Mouse (Mus musculus) forebrain, postnatal 0 days (tissue): Measurements from ENCODE around the gene Spns3. TPM values are rescaled to one million over a fixed set of nuclear protein-coding genes. Genes with fewer than 3 reads are reported as not detected.
A peak's percentile ranks its signal among the peaks of the same experiment; 100 is the strongest.

Experiments used
- ATAC-seq: fragments of 200-750 bp; cut with Nextera tagmentation; 2 replicates; pipeline ENCODE4 v1.8.0; 2017; ENCODE audit warnings: mild to moderate bottlenecking, moderate library complexity
- DNase-seq: peaks from one replicate; pipeline ENCODE4 v3.0.0-alpha.2; 2015
- H3K27ac ChIP-seq: fragments of 300-500 bp; sonication (generic); 2 replicates; pipeline ENCODE4 v1.5.1; 2014; ENCODE audit warnings: low read depth, mild to moderate bottlenecking, antibody characterized with exemption, low read length, moderate library complexity, mixed read lengths
- H3K27me3 ChIP-seq: fragments of 300-500 bp; sonication (generic); 2 replicates; pipeline ENCODE4 v1.6.1; 2014; ENCODE audit warnings: mild to moderate bottlenecking, low read length, mixed read lengths; ENCODE audit not compliant: insufficient read depth
- H3K36me3 ChIP-seq: fragments of 300-500 bp; sonication (generic); 2 replicates; pipeline ENCODE4 v1.6.1; 2014; ENCODE audit warnings: mild to moderate bottlenecking, moderate library complexity; ENCODE audit not compliant: insufficient read depth
- H3K4me1 ChIP-seq: fragments of 300-500 bp; sonication (generic); 2 replicates; pipeline ENCODE4 v1.6.1; 2014; ENCODE audit warnings: antibody characterized with exemption; ENCODE audit not compliant: insufficient read depth
- H3K4me2 ChIP-seq: fragments of 300-500 bp; sonication (generic); 2 replicates; pipeline ENCODE4 v1.6.1; 2014; ENCODE audit warnings: low read depth, mild to moderate bottlenecking, moderate library complexity
- H3K4me3 ChIP-seq: fragments of 300-500 bp; sonication (generic); 2 replicates; pipeline ENCODE4 v1.5.1; 2014; ENCODE audit warnings: low read depth, low read length, mixed read lengths
- H3K9ac ChIP-seq: fragments of 300-500 bp; sonication (generic); 2 replicates; pipeline ENCODE4 v1.6.1; 2014; ENCODE audit warnings: mild to moderate bottlenecking
- H3K9me3 ChIP-seq: fragments of 300-500 bp; sonication (generic); 2 replicates; pipeline ENCODE4 v1.6.1; 2016; ENCODE audit warnings: low read length
- CTCF ChIP-seq: sonication (generic); IDR thresholded peaks from 2 replicates; pipeline ENCODE4 v1.5.1; 2016; ENCODE audit warnings: antibody characterized with exemption, control low read depth, low read depth
- WGBS: fragments of 180-500 bp; shearing (Covaris S2); extraction: QIAGEN DNeasy Blood & Tissue Kit; methylation state at CpG from one replicate; pipeline ENCODE4 v1.1.7; 2014; 5-methylcytosine and 5-hydroxymethylcytosine counted together
- polyA plus RNA-seq: library from polyadenylated mRNA; unstranded; fragments of >200 nt; fragmentation: Nextera tagmentation; extraction: Ambion mirVana; gene quantifications from 2 replicates; pipeline ENCODE4 v1.2.1, GENCODE M21; 2015
- total RNA-seq: library from RNA; depleted of rRNA; stranded (reverse); fragments of >200 nt; gene quantifications from 2 replicates; pipeline ENCODE4 v1.2.3, GENCODE M21; 2014

The Spns3 gene
- total and polyA plus RNA-seq, 2 experiments from 2014 or later: 0.07 TPM; not detected in 1

GRCm38 (mm10) chr11:72491130-72491960 lies 59.0 kb downstream of the Spns3 start:
- H3K27me3 ChIP-seq: no peaks in the 10 kb centered on the region
- no peak overlapping the region for H3K4me2 ChIP-seq
- no peak overlapping the region for H3K4me3 ChIP-seq
- no peaks in the 10 kb centered on the region for H3K9me3 ChIP-seq
- TF ChIP-seq CTCF: no peak
- DNase-seq (peak; percentile 33), ATAC-seq (no peak)
- H3K27ac ChIP-seq: no peak overlapping the region; the same call in 1 of the 2 replicates
- peaks cover 9% of the 10 kb centered on the region for H3K4me1 ChIP-seq
- no peak overlapping the region for H3K9ac ChIP-seq
- no peaks in the 10 kb centered on the region for H3K36me3 ChIP-seq
- 56% methylated on average over 15 of the region's 15 CpGs for WGBS

- peak within 1 kb of the TSS; percentile 80 for H3K9ac ChIP-seq
- ATAC-seq (peak; percentile 86), DNase-seq (peak; percentile 94)
- WGBS: 4% methylated on average over 39 of the region's 42 CpGs
- peak; percentile 72 for TF ChIP-seq CTCF
- H3K27me3 ChIP-seq: no peaks in the 10 kb centered on the region
- H3K36me3 ChIP-seq: no peaks in the 10 kb centered on the region
- peak within 1 kb of the TSS; percentile 88 for H3K27ac ChIP-seq
- H3K4me3 ChIP-seq: peak within 1 kb of the TSS; percentile 78
- peaks cover 19% of the 10 kb centered on the region for H3K4me1 ChIP-seq
- H3K9me3 ChIP-seq: no peaks in the 10 kb centered on the region
- H3K4me2 ChIP-seq: peak within 1 kb of the TSS; percentile 84
Observed at GRCm38 (mm10) chr11:72489881-72490301, 60.4 kb downstream of the Spns3 start, which contains the start of gene Spns2. TSS of gene Spns2 (minus strand) at chr11:72489904.

- no peak for TF ChIP-seq CTCF
- H3K9ac ChIP-seq: peak overlapping the region; percentile 80
- 1% methylated on average over 32 of the region's 42 CpGs for WGBS
- ATAC-seq (peak; percentile 3), DNase-seq (no peak)
- H3K36me3 ChIP-seq: no peaks in the 10 kb centered on the region
- peak overlapping the region; percentile 78 for H3K4me3 ChIP-seq
- no peaks in the 10 kb centered on the region for H3K9me3 ChIP-seq
- peak overlapping the region; percentile 84 for H3K4me2 ChIP-seq
- peaks cover 23% of the 10 kb centered on the region for H3K4me1 ChIP-seq
- no peaks in the 10 kb centered on the region for H3K27me3 ChIP-seq
- peak overlapping the region; percentile 88 for H3K27ac ChIP-seq
Observed at GRCm38 (mm10) chr11:72489397-72489796, 60.9 kb downstream of the Spns3 start.

GRCm38 (mm10) chr11:72488753-72489271 lies 61.5 kb downstream of the Spns3 start:
- ATAC-seq (peak; percentile 81), DNase-seq (peak; percentile 90)
- TF ChIP-seq CTCF: peak; percentile 47
- Histone ChIP-seq H3K27me3 (no peaks in the 10 kb centered on the region), H3K27ac (peak overlapping the region; percentile 88), H3K9me3 (no peaks in the 10 kb centered on the region), H3K4me3 (peak overlapping the region; percentile 78), H3K36me3 (no peaks in the 10 kb centered on the region), H3K9ac (peak overlapping the region; percentile 80), H3K4me1 (peaks cover 23% of the 10 kb centered on the region), H3K4me2 (peak overlapping the region; percentile 84)
- WGBS: 3% methylated on average over 38 of the region's 38 CpGs

GRCm38 (mm10) chr11:72487739-72488138 lies 62.6 kb downstream of the Spns3 start:
- 87% methylated on average over 2 of the region's 2 CpGs for WGBS
- Histone ChIP-seq H3K9me3 (no peaks in the 10 kb centered on the region), H3K4me1 (peaks cover 23% of the 10 kb centered on the region), H3K36me3 (no peaks in the 10 kb centered on the region), H3K27me3 (no peaks in the 10 kb centered on the region), H3K4me3 (peak overlapping the region; percentile 78), H3K4me2 (peak overlapping the region; percentile 84), H3K27ac (no peak overlapping the region), H3K9ac (0 out of 2 replicates have a peak overlapping the region, but pooled peaks have one; percentile 80)
- no peak for TF ChIP-seq CTCF
- DNase-seq (no peak), ATAC-seq (no peak)

GRCm38 (mm10) chr11:72487171-72487570 lies 63.1 kb downstream of the Spns3 start:
- Histone ChIP-seq H3K4me2 (peak overlapping the region; percentile 84; the same call in 1 of the 2 replicates), H3K9me3 (no peaks in the 10 kb centered on the region), H3K36me3 (no peaks in the 10 kb centered on the region), H3K4me3 (no peak overlapping the region), H3K27ac (no peak overlapping the region), H3K9ac (0 out of 2 replicates have a peak overlapping the region, but pooled peaks have one; percentile 10), H3K27me3 (no peaks in the 10 kb centered on the region), H3K4me1 (peaks cover 23% of the 10 kb centered on the region)
- 71% methylated on average over 5 of the region's 5 CpGs for WGBS
- ATAC-seq (no peak), DNase-seq (no peak)
- no peak for TF ChIP-seq CTCF

- DNase-seq: no peak
- Histone ChIP-seq H3K4me1 (peaks cover 23% of the 10 kb centered on the region), H3K36me3 (no peaks in the 10 kb centered on the region), H3K4me2 (no peak overlapping the region), H3K9ac (no peak overlapping the region), H3K4me3 (no peak overlapping the region), H3K27me3 (no peaks in the 10 kb centered on the region), H3K27ac (no peak overlapping the region), H3K9me3 (no peaks in the 10 kb centered on the region)
- no peak for ATAC-seq
- 72% methylated on average over 11 of the region's 11 CpGs for WGBS
- no peak for TF ChIP-seq CTCF
Observed at GRCm38 (mm10) chr11:72485960-72486359, 64.3 kb downstream of the Spns3 start.
